Mouse (Mus musculus) gastrocnemius, adult 8-10 months (tissue): ENCODE measurements around the gene Slx1b. TPM values are rescaled to one million over a fixed set of nuclear protein-coding genes. Genes with fewer than 3 reads are reported as not detected.
"Not testable (repeated sequence)": the region's sequence is repeated elsewhere in the genome, so short reads cannot be mapped to it uniquely, and the experiment has no call there.

Source experiments
- DNase-seq, 2 experiments: peaks; one replicate each; pipeline ENCODE4 v3.0.0; 2022; ENCODE audit warnings: low spot score in 2 of 2
- total RNA-seq, 4 experiments: library from RNA; stranded (reverse); gene quantifications; 2 replicates each; pipeline ENCODE4 v1.2.4; 2022

Slx1b gene
- 1 to 10 TPM; 2.3 to 2.8 (median 2.6) TPM for total RNA-seq

GRCm38 (mm10) chr7:126695631-126696207, at the start of gene Slx1b:
Gene Slx1b, minus strand, starts transcription at chr7:126695784.
- DNase-seq = peak; percentile 87 to 93

GRCm38 (mm10) chr7:126741964-126742482, 46.4 kb upstream of the Slx1b start:
- DNase-seq = no peak

GRCm38 (mm10) chr7:126741452-126741851, 45.9 kb upstream of the Slx1b start:
- no peak for DNase-seq

- no peak for DNase-seq
Measured at GRCm38 (mm10) chr7:126740977-126741376, 45.4 kb upstream of the Slx1b start.

- no peak for DNase-seq
Measured at GRCm38 (mm10) chr7:126740132-126740735, 44.6 kb upstream of the Slx1b start.

- no peak for DNase-seq
Measured at GRCm38 (mm10) chr7:126739551-126739950, 44.0 kb upstream of the Slx1b start.

- no peak for DNase-seq
Measured at GRCm38 (mm10) chr7:126736122-126736521, 40.5 kb upstream of the Slx1b start.

- DNase-seq = not testable (repeated sequence)
Measured at GRCm38 (mm10) chr7:126730256-126730789, 34.7 kb upstream of the Slx1b start.

GRCm38 (mm10) chr7:126725667-126726066, 30.1 kb upstream of the Slx1b start:
- no peak for DNase-seq

GRCm38 (mm10) chr7:126725077-126725476, 29.5 kb upstream of the Slx1b start:
- DNase-seq = no peak

GRCm38 (mm10) chr7:126721635-126722034, 26.1 kb upstream of the Slx1b start:
- DNase-seq = no peak

GRCm38 (mm10) chr7:126718787-126719337, 23.3 kb upstream of the Slx1b start:
- no peak for DNase-seq

GRCm38 (mm10) chr7:126717566-126717965, 22.0 kb upstream of the Slx1b start:
- no peak for DNase-seq

- DNase-seq = no peak
Measured at GRCm38 (mm10) chr7:126715679-126716078, 20.1 kb upstream of the Slx1b start.

- DNase-seq = no peak
Measured at GRCm38 (mm10) chr7:126711910-126712309, 16.3 kb upstream of the Slx1b start.

- DNase-seq = no peak
Measured at GRCm38 (mm10) chr7:126710266-126710665, 14.7 kb upstream of the Slx1b start.

GRCm38 (mm10) chr7:126708175-126708952, 12.8 kb upstream of the Slx1b start:
- DNase-seq = no peak

- DNase-seq = no peak
Measured at GRCm38 (mm10) chr7:126707442-126708174, 12.0 kb upstream of the Slx1b start, which contains the start of gene Coro1a. Gene Coro1a, minus strand, starts transcription at chr7:126707787.

- peak in 1 of 2 experiments; percentile 48 for DNase-seq
Measured at GRCm38 (mm10) chr7:126704121-126704980, 8.8 kb upstream of the Slx1b start.

GRCm38 (mm10) chr7:126703757-126704077, 8.1 kb upstream of the Slx1b start:
- no peak for DNase-seq
